Mouse (Mus musculus) liver, embryonic 11.5 days (tissue): Measurements from ENCODE around the gene Dhrs4. TPM values are rescaled to one million over a fixed set of nuclear protein-coding genes. Genes with fewer than 3 reads are reported as not detected.

Experiments used
- ATAC-seq: fragments of 200-750 bp; cut with Nextera tagmentation; replicated peaks from 2 replicates; pipeline ENCODE4 v1.8.0; 2017; ENCODE audit warnings: moderate number of reproducible peaks, mild to moderate bottlenecking, moderate TSS enrichment, moderate library complexity; ENCODE audit not compliant: low FRiP score
- DNase-seq: peaks from one replicate; pipeline ENCODE4 v3.0.0-alpha.2; 2017; ENCODE audit warnings: low spot score
- H3K27ac ChIP-seq: fragments of 300-500 bp; sonication (generic); 2 replicates; pipeline ENCODE4 v1.5.1; 2014; ENCODE audit warnings: mild to moderate bottlenecking, low read depth, low read length, control low read depth
- H3K27me3 ChIP-seq: fragments of 300-500 bp; sonication (generic); replicated peaks from 2 replicates; pipeline ENCODE4 v1.6.1; 2014; ENCODE audit warnings: low read length, mixed read lengths; ENCODE audit not compliant: control insufficient read depth, insufficient read depth
- H3K36me3 ChIP-seq: fragments of 300-500 bp; sonication (generic); 2 replicates; pipeline ENCODE4 v1.6.1; 2014; ENCODE audit warnings: mild to moderate bottlenecking, low read length, moderate library complexity, mixed read lengths; ENCODE audit not compliant: control insufficient read depth, insufficient read depth
- H3K4me1 ChIP-seq: fragments of 300-500 bp; sonication (generic); replicated peaks from 2 replicates; pipeline ENCODE4 v1.6.1; 2014; ENCODE audit warnings: low read length, mixed read lengths; ENCODE audit not compliant: control insufficient read depth, insufficient read depth
- H3K4me2 ChIP-seq: fragments of 300-500 bp; sonication (generic); 2 replicates; pipeline ENCODE4 v1.6.1; 2014; ENCODE audit warnings: mild to moderate bottlenecking, control low read depth, moderate library complexity
- H3K4me3 ChIP-seq: fragments of 300-500 bp; sonication (generic); 2 replicates; pipeline ENCODE4 v1.5.1; 2014; ENCODE audit warnings: low read depth, low read length, control low read depth
- H3K9ac ChIP-seq: fragments of 300-500 bp; sonication (generic); 2 replicates; pipeline ENCODE4 v1.6.1; 2014; ENCODE audit warnings: low read depth, low read length, control low read depth
- H3K9me3 ChIP-seq: fragments of 300-500 bp; sonication (generic); 2 replicates; pipeline ENCODE4 v1.6.1; 2016; ENCODE audit warnings: low read length, inconsistent platforms, mixed read lengths; ENCODE audit not compliant: control insufficient read depth
- WGBS: fragments of 180-500 bp; shearing (Covaris S2); extraction: QIAGEN DNeasy Blood & Tissue Kit; methylation state at CpG from one replicate; pipeline ENCODE4 v1.1.7; 2014; 5-methylcytosine and 5-hydroxymethylcytosine counted together
- polyA plus RNA-seq: library from polyadenylated mRNA; unstranded; fragments of >200 nt; fragmentation: Nextera tagmentation; extraction: Ambion mirVana; gene quantifications from 2 replicates; pipeline ENCODE4 v1.2.1, GENCODE M21; 2014

Dhrs4 gene
- polyA plus RNA-seq, 1 experiment from 2014 or later: 59.4 TPM

GRCm38 (mm10) chr14:55510125-55510731, 31.7 kb downstream of the Dhrs4 start, which contains the start of gene Cpne6:
Cpne6 (plus strand) TSS chr14:55510445.
- peaks cover 33% of the 10 kb centered on the region for H3K27me3 ChIP-seq
- WGBS: 67% methylated on average over 19 of the region's 22 CpGs
- H3K9me3 ChIP-seq: no peaks in the 10 kb centered on the region
- no peak within 1 kb of the TSS for H3K4me2 ChIP-seq
- no peaks in the 10 kb centered on the region for H3K36me3 ChIP-seq
- DNase-seq: no peak
- no peak within 1 kb of the TSS for H3K27ac ChIP-seq
- no peak within 1 kb of the TSS for H3K9ac ChIP-seq
- ATAC-seq: no peak
- H3K4me3 ChIP-seq: no peak within 1 kb of the TSS
- peaks cover 14% of the 10 kb centered on the region; the same call in 1 of the 2 replicates for H3K4me1 ChIP-seq

DNA sequence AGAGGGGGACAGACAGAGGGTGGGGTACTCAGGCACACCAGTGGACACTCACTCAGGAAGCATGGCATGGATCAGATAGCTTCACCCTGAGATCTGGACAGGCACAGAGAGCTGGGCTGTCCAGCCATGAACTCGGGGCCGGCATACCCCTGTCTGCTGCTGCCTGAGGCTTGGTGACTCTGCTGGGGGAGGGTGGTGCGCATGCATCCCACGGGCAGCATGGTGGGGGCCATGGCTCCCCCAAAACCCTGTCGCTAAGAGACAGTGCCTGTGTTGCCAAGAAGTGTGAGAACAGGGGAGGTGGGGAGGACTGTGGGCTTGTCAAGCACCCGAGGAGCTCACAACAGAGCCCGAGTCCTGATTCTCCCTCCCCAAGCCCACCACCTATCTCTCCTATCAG, 32.5 kb downstream of the Dhrs4 start:
- H3K27me3 ChIP-seq: peaks cover 36% of the 10 kb centered on the region
- DNase-seq: no peak
- 52% methylated on average over 7 of the region's 7 CpGs for WGBS
- H3K9me3 ChIP-seq: no peaks in the 10 kb centered on the region
- no peak overlapping the region for H3K4me2 ChIP-seq
- H3K4me3 ChIP-seq: no peak overlapping the region
- H3K9ac ChIP-seq: no peak overlapping the region
- H3K36me3 ChIP-seq: no peaks in the 10 kb centered on the region
- H3K4me1 ChIP-seq: peaks cover 14% of the 10 kb centered on the region; the same call in 1 of the 2 replicates
- no peak for ATAC-seq
- H3K27ac ChIP-seq: no peak overlapping the region

GRCm38 (mm10) chr14:55513927-55514326, 35.4 kb downstream of the Dhrs4 start:
- 31% methylated on average over 10 of the region's 10 CpGs for WGBS
- peak overlapping the region; percentile 35 for H3K4me2 ChIP-seq
- DNase-seq (no peak), ATAC-seq (peak; percentile 72)
- no peaks in the 10 kb centered on the region for H3K9me3 ChIP-seq
- H3K36me3 ChIP-seq: no peaks in the 10 kb centered on the region
- H3K9ac ChIP-seq: no peak overlapping the region
- no peak overlapping the region for H3K27ac ChIP-seq
- peaks cover 60% of the 10 kb centered on the region for H3K27me3 ChIP-seq
- no peak overlapping the region for H3K4me3 ChIP-seq
- peaks cover 14% of the 10 kb centered on the region; the same call in 1 of the 2 replicates for H3K4me1 ChIP-seq

DNA sequence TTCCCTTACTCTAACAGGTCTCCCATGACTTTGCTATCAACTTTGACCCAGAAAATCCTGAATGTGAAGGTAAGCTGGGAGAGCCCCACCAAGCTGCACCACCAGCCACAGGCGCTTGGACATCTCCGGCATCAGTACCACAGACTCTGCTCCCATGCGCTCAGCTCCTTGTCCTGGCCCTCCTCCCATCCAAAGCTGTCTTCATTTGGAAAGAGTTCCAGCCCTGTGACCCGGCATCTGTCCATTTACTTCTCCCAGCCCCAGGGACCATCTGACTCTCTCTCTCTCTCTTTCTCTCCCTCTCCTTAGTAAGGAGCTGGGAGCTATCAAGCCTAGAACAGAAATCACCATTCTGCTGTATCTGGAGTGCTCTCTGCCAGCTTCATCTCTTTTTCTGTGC, 37.3 kb downstream of the Dhrs4 start:
- H3K27me3 ChIP-seq: peaks cover 76% of the 10 kb centered on the region
- no peak for ATAC-seq
- 81% methylated on average over 4 of the region's 4 CpGs for WGBS
- no peaks in the 10 kb centered on the region for H3K9me3 ChIP-seq
- H3K27ac ChIP-seq: no peak overlapping the region
- no peaks in the 10 kb centered on the region for H3K36me3 ChIP-seq
- H3K4me2 ChIP-seq: no peak overlapping the region
- H3K4me1 ChIP-seq: peaks cover 9% of the 10 kb centered on the region; the same call in 1 of the 2 replicates
- DNase-seq: no peak
- no peak overlapping the region for H3K9ac ChIP-seq
- no peak overlapping the region for H3K4me3 ChIP-seq

DNA sequence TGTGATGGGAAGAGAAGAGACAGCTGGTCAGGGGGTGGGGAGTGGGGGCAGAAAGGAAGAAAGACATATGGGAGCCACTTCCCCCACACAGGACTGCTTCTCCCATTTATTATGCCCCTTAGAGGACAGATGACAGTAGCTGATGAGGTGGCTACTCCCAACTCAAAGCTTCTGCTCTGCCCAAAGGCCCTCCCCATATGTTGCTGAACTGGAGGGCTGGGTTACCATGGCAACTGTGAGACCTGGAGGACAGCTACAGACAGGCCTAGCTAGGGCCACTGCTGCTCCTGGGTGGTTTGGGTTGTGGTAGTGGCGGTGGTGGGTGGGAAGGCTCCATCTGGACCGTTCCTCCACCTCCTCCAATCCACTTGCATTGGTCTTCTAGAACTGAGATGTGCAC, 40.3 kb downstream of the Dhrs4 start:
- no peak for ATAC-seq
- DNase-seq: no peak

GRCm38 (mm10) chr14:55519604-55520003, 41.0 kb downstream of the Dhrs4 start:
- ATAC-seq: no peak
- H3K4me3 ChIP-seq: no peak overlapping the region
- no peak for DNase-seq
- no peak overlapping the region for H3K9ac ChIP-seq
- H3K27ac ChIP-seq: no peak overlapping the region
- peaks cover 88% of the 10 kb centered on the region for H3K27me3 ChIP-seq
- no peaks in the 10 kb centered on the region; the same call in 1 of the 2 replicates for H3K4me1 ChIP-seq
- no peak overlapping the region for H3K4me2 ChIP-seq
- H3K36me3 ChIP-seq: no peaks in the 10 kb centered on the region
- 59% methylated on average over 4 of the region's 4 CpGs for WGBS
- no peaks in the 10 kb centered on the region for H3K9me3 ChIP-seq

More for the DNA sequence above, 40.3 kb downstream of the Dhrs4 start:
- Histone ChIP-seq H3K27me3 (peaks cover 81% of the 10 kb centered on the region), H3K4me2 (no peak overlapping the region), H3K27ac (no peak overlapping the region), H3K4me3 (no peak overlapping the region), H3K36me3 (no peaks in the 10 kb centered on the region), H3K9me3 (no peaks in the 10 kb centered on the region), H3K9ac (no peak overlapping the region), H3K4me1 (peaks cover 3% of the 10 kb centered on the region; the same call in 1 of the 2 replicates)
- whole genome bisulfite sequencing: 58% methylated on average over 2 of the region's 2 CpGs

GRCm38 (mm10) chr14:55520451-55521361, 42.1 kb downstream of the Dhrs4 start:
- 1% methylated on average over 61 of the region's 61 CpGs for WGBS
- Histone ChIP-seq H3K4me1 (no peaks in the 10 kb centered on the region; the same call in 1 of the 2 replicates), H3K9ac (no peak overlapping the region), H3K9me3 (no peaks in the 10 kb centered on the region), H3K27me3 (peaks cover 93% of the 10 kb centered on the region), H3K4me3 (peak overlapping the region; percentile 39), H3K27ac (no peak overlapping the region), H3K4me2 (peak overlapping the region; percentile 75), H3K36me3 (no peaks in the 10 kb centered on the region)
- ATAC-seq: no peak; the same call in 1 of the 2 replicates
- no peak for DNase-seq

DNA sequence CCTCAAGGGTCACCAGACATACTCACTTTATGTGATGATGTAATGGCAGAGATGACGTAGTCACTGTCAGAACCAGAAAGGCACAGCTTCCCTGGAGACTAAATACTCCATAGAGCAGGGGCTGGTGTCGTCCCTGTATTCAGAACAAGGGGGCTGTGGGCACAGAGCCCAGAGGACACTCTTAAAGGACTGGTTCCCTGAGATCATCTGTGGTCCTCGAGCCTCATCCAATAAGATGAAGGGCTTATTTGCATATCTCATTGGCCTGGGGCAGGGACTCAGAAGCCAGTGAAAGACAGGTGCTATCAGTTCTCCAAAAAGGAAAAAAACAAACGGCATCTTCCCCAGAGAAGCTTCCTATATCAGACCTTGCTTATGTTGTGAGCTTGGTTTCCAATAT, 45.5 kb downstream of the Dhrs4 start:
- no peak overlapping the region for H3K9ac ChIP-seq
- no peak overlapping the region for H3K4me2 ChIP-seq
- H3K4me3 ChIP-seq: no peak overlapping the region
- 34% methylated on average over 4 of the region's 4 CpGs for WGBS
- no peaks in the 10 kb centered on the region; the same call in 1 of the 2 replicates for H3K4me1 ChIP-seq
- H3K9me3 ChIP-seq: no peaks in the 10 kb centered on the region
- no peaks in the 10 kb centered on the region for H3K36me3 ChIP-seq
- ATAC-seq (no peak), DNase-seq (no peak)
- H3K27me3 ChIP-seq: peaks cover 64% of the 10 kb centered on the region
- H3K27ac ChIP-seq: no peak overlapping the region
